Mouse (Mus musculus): ENCODE measurements around the gene Hnrnpc.

DNA sequence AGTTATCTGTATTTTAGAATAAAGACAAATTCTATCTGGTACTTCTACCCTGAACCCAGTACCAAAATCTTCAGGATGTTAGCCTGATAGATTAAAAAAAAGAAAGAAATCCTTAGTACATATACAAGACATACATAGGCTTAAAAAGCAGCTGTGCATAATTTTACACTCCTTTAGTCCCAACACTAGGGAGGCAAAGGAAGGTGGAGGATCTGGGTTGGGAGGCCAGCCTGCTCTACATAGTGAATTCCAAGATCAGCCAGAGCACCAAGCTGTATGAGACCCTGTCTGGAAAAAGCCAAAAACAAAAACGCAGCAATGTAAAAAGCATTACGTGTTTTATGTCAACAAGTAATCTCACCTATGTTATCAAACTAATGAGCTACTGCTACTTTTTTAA lies 4.3 kb downstream of the Hnrnpc start:
- no peak for TF ChIP-seq CTCF (IDR thresholded peaks at IDR 0.05; ENCODE audit: low read depth)
- no peak for TF ChIP-seq EP300 (IDR thresholded peaks at IDR 0.05; ENCODE audit: low read depth)

Measured in liver, embryonic 14.5 days (tissue).